Mouse (Mus musculus): ENCODE results near the gene Dctn2. TPM values are rescaled to one million over a fixed set of nuclear protein-coding genes. Genes with fewer than 3 reads are reported as not detected.

Dctn2 gene
- polyA plus RNA-seq, 1 experiment from 2014 or later, result 183 TPM

- WGBS, result 70% methylated on average over 4 of the region's 4 CpGs
- Histone ChIP-seq H3K27me3 (ENCODE audit: control insufficient read depth, insufficient read depth, low read depth, low read length) (no peaks in the 10 kb centered on the region), H3K4me2 (ENCODE audit: low read depth, low read length) (no peak overlapping the region), H3K27ac (ENCODE audit: low read length) (no peak overlapping the region), H3K9ac (ENCODE audit: low read length) (no peak overlapping the region), H3K36me3 (ENCODE audit: control insufficient read depth, insufficient read depth, low read length) (peaks cover 5% of the 10 kb centered on the region), H3K9me3 (ENCODE audit: control insufficient read depth, low read length) (no peaks in the 10 kb centered on the region), H3K4me3 (ENCODE audit: low read length) (no peak overlapping the region), H3K4me1 (replicated peaks; ENCODE audit: control insufficient read depth, insufficient read depth, low read length) (peaks cover 7% of the 10 kb centered on the region)
- ATAC-seq (ENCODE audit: low read depth), result no peak
These were observed 3.7 kb downstream of the Dctn2 start for GRCm38 (mm10) chr10:127269884-127270283.

DNA sequence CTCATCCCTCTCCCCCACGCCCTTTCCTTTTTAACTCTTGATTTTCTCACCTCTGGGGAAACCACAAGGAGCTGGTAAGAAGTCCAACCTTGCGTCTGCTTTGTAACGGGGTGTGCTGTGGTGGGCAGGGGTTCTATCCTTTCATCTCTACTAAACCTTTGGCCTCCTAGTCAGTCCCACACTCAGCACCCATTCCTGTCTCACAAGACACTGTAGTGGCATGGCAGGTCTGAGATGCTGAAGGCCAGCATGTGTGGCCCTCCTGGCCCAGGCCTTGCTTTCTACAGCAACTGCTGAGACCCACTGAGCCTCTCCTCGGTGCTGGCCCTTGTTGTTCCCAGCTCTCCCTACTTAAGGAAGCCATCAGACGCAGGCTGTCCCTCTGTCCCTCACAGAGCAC is 6.2 kb downstream of the Dctn2 start:
- peaks cover 24% of the 10 kb centered on the region for H3K36me3 ChIP-seq (ENCODE audit: control insufficient read depth, insufficient read depth, low read length)
- no peak overlapping the region for H3K4me3 ChIP-seq (ENCODE audit: low read length)
- WGBS, result 90% methylated on average over 5 of the region's 5 CpGs
- no peak overlapping the region for H3K4me2 ChIP-seq (ENCODE audit: low read depth, low read length)
- H3K4me1 ChIP-seq (replicated peaks; ENCODE audit: control insufficient read depth, insufficient read depth, low read length), result peaks cover 1% of the 10 kb centered on the region
- no peaks in the 10 kb centered on the region for H3K27me3 ChIP-seq (ENCODE audit: control insufficient read depth, insufficient read depth, low read depth, low read length)
- no peaks in the 10 kb centered on the region for H3K9me3 ChIP-seq (ENCODE audit: control insufficient read depth, low read length)
- no peak overlapping the region for H3K9ac ChIP-seq (ENCODE audit: low read length)
- ATAC-seq (ENCODE audit: low read depth), result no peak
- no peak overlapping the region for H3K27ac ChIP-seq (ENCODE audit: low read length)

GRCm38 (mm10) chr10:127274261-127275022 is 8.3 kb downstream of the Dctn2 start:
- H3K4me3 ChIP-seq (ENCODE audit: low read length), result no peak overlapping the region
- no peak overlapping the region for H3K4me2 ChIP-seq (ENCODE audit: low read depth, low read length)
- no peak overlapping the region for H3K27ac ChIP-seq (ENCODE audit: low read length)
- WGBS, result 78% methylated on average over 11 of the region's 11 CpGs
- H3K9ac ChIP-seq (ENCODE audit: low read length), result no peak overlapping the region
- H3K9me3 ChIP-seq (ENCODE audit: control insufficient read depth, low read length), result no peaks in the 10 kb centered on the region
- no peaks in the 10 kb centered on the region for H3K27me3 ChIP-seq (ENCODE audit: control insufficient read depth, insufficient read depth, low read depth, low read length)
- no peaks in the 10 kb centered on the region for H3K4me1 ChIP-seq (replicated peaks; ENCODE audit: control insufficient read depth, insufficient read depth, low read length)
- no peak for ATAC-seq (ENCODE audit: low read depth)
- H3K36me3 ChIP-seq (ENCODE audit: control insufficient read depth, insufficient read depth, low read length), result peaks cover 41% of the 10 kb centered on the region

- H3K4me2 ChIP-seq (ENCODE audit: low read depth, low read length), result no peak overlapping the region
- no peak overlapping the region for H3K9ac ChIP-seq (ENCODE audit: low read length)
- no peaks in the 10 kb centered on the region for H3K27me3 ChIP-seq (ENCODE audit: control insufficient read depth, insufficient read depth, low read depth, low read length)
- WGBS, result 100% methylated on average over 2 of the region's 2 CpGs
- no peaks in the 10 kb centered on the region for H3K9me3 ChIP-seq (ENCODE audit: control insufficient read depth, low read length)
- H3K4me3 ChIP-seq (ENCODE audit: low read length), result no peak overlapping the region
- no peak overlapping the region for H3K27ac ChIP-seq (ENCODE audit: low read length)
- ATAC-seq (ENCODE audit: low read depth), result no peak
- H3K4me1 ChIP-seq (replicated peaks; ENCODE audit: control insufficient read depth, insufficient read depth, low read length), result no peaks in the 10 kb centered on the region
- H3K36me3 ChIP-seq (ENCODE audit: control insufficient read depth, insufficient read depth, low read length), result peaks cover 80% of the 10 kb centered on the region
These were observed 13.6 kb downstream of the Dctn2 start for GRCm38 (mm10) chr10:127279730-127280129.

- H3K4me2 ChIP-seq (ENCODE audit: low read depth, low read length), result no peak overlapping the region
- H3K9me3 ChIP-seq (ENCODE audit: control insufficient read depth, low read length), result no peaks in the 10 kb centered on the region
- H3K27me3 ChIP-seq (ENCODE audit: control insufficient read depth, insufficient read depth, low read depth, low read length), result no peaks in the 10 kb centered on the region
- H3K4me1 ChIP-seq (replicated peaks; ENCODE audit: control insufficient read depth, insufficient read depth, low read length), result peaks cover under 1% of the 10 kb centered on the region; the same call in 1 of the 2 replicates
- 81% methylated on average over 8 of the region's 8 CpGs for WGBS
- H3K27ac ChIP-seq (ENCODE audit: low read length), result no peak overlapping the region
- no peak for ATAC-seq (ENCODE audit: low read depth)
- no peak overlapping the region for H3K4me3 ChIP-seq (ENCODE audit: low read length)
- no peak overlapping the region for H3K9ac ChIP-seq (ENCODE audit: low read length)
- peaks cover 75% of the 10 kb centered on the region for H3K36me3 ChIP-seq (ENCODE audit: control insufficient read depth, insufficient read depth, low read length)
These were observed 15.1 kb downstream of the Dctn2 start for GRCm38 (mm10) chr10:127281316-127281715.

GRCm38 (mm10) chr10:127282620-127283215 is 16.6 kb downstream of the Dctn2 start:
- H3K4me1 ChIP-seq (replicated peaks; ENCODE audit: control insufficient read depth, insufficient read depth, low read length), result peaks cover 14% of the 10 kb centered on the region
- no peaks in the 10 kb centered on the region for H3K9me3 ChIP-seq (ENCODE audit: control insufficient read depth, low read length)
- no peaks in the 10 kb centered on the region for H3K27me3 ChIP-seq (ENCODE audit: control insufficient read depth, insufficient read depth, low read depth, low read length)
- no peak overlapping the region for H3K9ac ChIP-seq (ENCODE audit: low read length)
- H3K4me2 ChIP-seq (ENCODE audit: low read depth, low read length), result no peak overlapping the region
- peaks cover 71% of the 10 kb centered on the region for H3K36me3 ChIP-seq (ENCODE audit: control insufficient read depth, insufficient read depth, low read length)
- ATAC-seq (ENCODE audit: low read depth), result no peak
- no peak overlapping the region for H3K27ac ChIP-seq (ENCODE audit: low read length)
- H3K4me3 ChIP-seq (ENCODE audit: low read length), result no peak overlapping the region
- WGBS, result 73% methylated on average over 13 of the region's 13 CpGs

DNA sequence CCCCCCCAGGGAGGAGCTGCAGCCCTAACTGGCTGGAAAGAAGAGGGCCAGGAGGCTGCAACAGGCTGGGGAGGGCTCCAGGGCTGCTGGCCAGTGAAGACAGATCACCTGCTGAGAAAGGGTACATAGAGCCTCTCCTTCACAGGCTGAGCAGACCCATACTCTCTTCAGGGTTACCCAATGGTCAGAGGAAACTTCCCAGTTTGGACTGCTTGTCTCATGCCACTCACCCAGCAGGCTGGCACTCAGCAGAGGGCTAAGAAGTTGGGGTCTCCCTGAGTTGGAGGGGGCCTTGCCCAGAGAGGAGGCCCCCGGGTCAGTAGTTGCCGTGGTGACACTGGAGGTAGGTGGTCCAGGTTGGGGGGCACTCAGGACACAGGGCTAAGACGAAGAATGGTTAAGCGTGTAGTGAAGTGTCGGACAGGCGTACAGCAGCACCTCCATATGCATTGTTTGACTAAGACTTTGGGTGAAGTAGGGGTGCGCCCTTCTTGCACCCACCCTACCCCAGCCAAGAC is 18.0 kb downstream of the Dctn2 start:
- Histone ChIP-seq H3K27me3 (ENCODE audit: control insufficient read depth, insufficient read depth, low read depth, low read length) (no peaks in the 10 kb centered on the region), H3K4me1 (replicated peaks; ENCODE audit: control insufficient read depth, insufficient read depth, low read length) (peaks cover 16% of the 10 kb centered on the region), H3K36me3 (ENCODE audit: control insufficient read depth, insufficient read depth, low read length) (peaks cover 57% of the 10 kb centered on the region), H3K4me2 (ENCODE audit: low read depth, low read length) (no peak overlapping the region), H3K4me3 (ENCODE audit: low read length) (no peak overlapping the region), H3K9me3 (ENCODE audit: control insufficient read depth, low read length) (no peaks in the 10 kb centered on the region), H3K27ac (ENCODE audit: low read length) (no peak overlapping the region), H3K9ac (ENCODE audit: low read length) (no peak overlapping the region)
- 91% methylated on average over 7 of the region's 7 CpGs for WGBS
- no peak for ATAC-seq (ENCODE audit: low read depth)

- no peak for ATAC-seq (ENCODE audit: low read depth)
- no peak overlapping the region for H3K27ac ChIP-seq (ENCODE audit: low read length)
- H3K4me3 ChIP-seq (ENCODE audit: low read length), result no peak overlapping the region
- peaks cover 54% of the 10 kb centered on the region for H3K36me3 ChIP-seq (ENCODE audit: control insufficient read depth, insufficient read depth, low read length)
- no peak overlapping the region for H3K9ac ChIP-seq (ENCODE audit: low read length)
- peaks cover 19% of the 10 kb centered on the region for H3K4me1 ChIP-seq (replicated peaks; ENCODE audit: control insufficient read depth, insufficient read depth, low read length)
- WGBS, result 74% methylated on average over 10 of the region's 11 CpGs
- no peaks in the 10 kb centered on the region for H3K27me3 ChIP-seq (ENCODE audit: control insufficient read depth, insufficient read depth, low read depth, low read length)
- no peak overlapping the region for H3K4me2 ChIP-seq (ENCODE audit: low read depth, low read length)
- no peaks in the 10 kb centered on the region for H3K9me3 ChIP-seq (ENCODE audit: control insufficient read depth, low read length)
These were observed 18.7 kb downstream of the Dctn2 start for GRCm38 (mm10) chr10:127284724-127285500.

GRCm38 (mm10) chr10:127285644-127286043 is 19.5 kb downstream of the Dctn2 start:
- ATAC-seq (ENCODE audit: low read depth), result no peak
- Histone ChIP-seq H3K4me2 (ENCODE audit: low read depth, low read length) (no peak overlapping the region), H3K27me3 (ENCODE audit: control insufficient read depth, insufficient read depth, low read depth, low read length) (no peaks in the 10 kb centered on the region), H3K36me3 (ENCODE audit: control insufficient read depth, insufficient read depth, low read length) (peaks cover 50% of the 10 kb centered on the region), H3K27ac (ENCODE audit: low read length) (no peak overlapping the region), H3K9ac (ENCODE audit: low read length) (no peak overlapping the region), H3K4me1 (replicated peaks; ENCODE audit: control insufficient read depth, insufficient read depth, low read length) (peaks cover 20% of the 10 kb centered on the region), H3K4me3 (ENCODE audit: low read length) (no peak overlapping the region), H3K9me3 (ENCODE audit: control insufficient read depth, low read length) (no peaks in the 10 kb centered on the region)
- whole genome bisulfite sequencing, result 69% methylated on average over 13 of the region's 13 CpGs
